10 mouse cellular contexts compared by ENCODE assay signal in genomic region chr5:104068751-104069150, GRCm38 (mm10). TPM values are rescaled to one million over a fixed set of nuclear protein-coding genes. Genes with fewer than 3 reads are reported as not detected.
DNase-seq lines count a peak whose midpoint lies in the region; ATAC-seq and TF ChIP-seq lines count a peak whose summit lies in the region.
"Had no signal": no experiment of that assay in that cellular context is flagged by ENCODE, and none has a peak within 500 bp of the region (broad histone marks: within the 10 kb centered on the region; RNA-seq: fewer than 3 reads in every experiment).

No protein-coding gene starts in this region.

- no peaks in the 10 kb centered on the region for H3K27me3 ChIP-seq in hindbrain, postnatal 0 days (ENCODE audit: insufficient read depth, low read length)
- H3K27me3 ChIP-seq in hindbrain, embryonic 12.5 days: no peaks in the 10 kb centered on the region
- H3K27me3 ChIP-seq in testis, adult 2 months (ENCODE audit: control insufficient read depth, insufficient read depth, low read length): no peaks in the 10 kb centered on the region

- 79% methylated on average over 7 of the region's 7 CpGs for WGBS in hindbrain, postnatal 0 days
- WGBS in hindbrain, embryonic 12.5 days: 87% methylated on average over 7 of the region's 7 CpGs

- peaks cover 4% of the 10 kb centered on the region; the same call in 1 of the 2 replicates for H3K36me3 ChIP-seq in hindbrain, postnatal 0 days (ENCODE audit: insufficient read depth, low read length)
- peaks cover 8% of the 10 kb centered on the region for H3K36me3 ChIP-seq in hindbrain, embryonic 12.5 days
- 0 out of 2 replicates have a peak, but pooled peaks cover 2% of the 10 kb centered on the region for H3K36me3 ChIP-seq in testis, adult 2 months (ENCODE audit: control insufficient read depth, insufficient read depth, low read length)

- no peak for TF ChIP-seq POLR2A in testis, adult 2 months (IDR thresholded peaks at IDR 0.05; ENCODE audit: control insufficient read depth, low read depth, low read length)
- TF ChIP-seq POLR2A in embryonic fibroblast, embryonic 13.5 days (IDR thresholded peaks at IDR 0.05; ENCODE audit: low read depth, low read length): no peak

- H3K4me2 ChIP-seq in hindbrain, postnatal 0 days (ENCODE audit: low read depth, low read length): no peak overlapping the region
- H3K4me2 ChIP-seq in hindbrain, embryonic 12.5 days (replicated peaks): no peak overlapping the region

- ATAC-seq in hindbrain, postnatal 0 days: no peak; the same call in 1 of the 2 replicates
- no peak for ATAC-seq in hindbrain, embryonic 12.5 days (ENCODE audit: low FRiP score)

- DNase-seq in hindbrain, postnatal 0 days (ENCODE audit: low spot score): peak; percentile 44
- no peak for DNase-seq in testis, postnatal 14 days (ENCODE audit: low spot score)
- DNase-seq in thymus, postnatal 4 days: peak; percentile 62
- DNase-seq in right cerebral cortex, adult 18-20 months: no peak
- no peak for DNase-seq in ovary, postnatal 36 days (ENCODE audit: low spot score)

- H3K9me3 ChIP-seq in hindbrain, postnatal 0 days (ENCODE audit: low read length): no peaks in the 10 kb centered on the region
- H3K9me3 ChIP-seq in hindbrain, embryonic 12.5 days (replicated peaks): no peaks in the 10 kb centered on the region

- no peak overlapping the region for H3K4me3 ChIP-seq in hindbrain, postnatal 0 days (ENCODE audit: low read length)
- no peak overlapping the region for H3K4me3 ChIP-seq in hindbrain, embryonic 12.5 days
- no peak overlapping the region for H3K4me3 ChIP-seq in testis, adult 2 months (ENCODE audit: control insufficient read depth, low read depth, low read length)
- no peak overlapping the region for H3K4me3 ChIP-seq in embryonic fibroblast, embryonic 13.5 days (ENCODE audit: insufficient read depth, low read length)
- H3K4me3 ChIP-seq: myocyte had no signal

- H3K27ac ChIP-seq in hindbrain, postnatal 0 days: no peak overlapping the region
- no peak overlapping the region for H3K27ac ChIP-seq in hindbrain, embryonic 12.5 days
- H3K27ac ChIP-seq in testis, adult 2 months (ENCODE audit: control insufficient read depth, insufficient read depth, low read depth, low read length): no peak overlapping the region
- H3K27ac ChIP-seq in embryonic fibroblast, embryonic 13.5 days (ENCODE audit: insufficient read depth, low read length): no peak overlapping the region

- peak; percentile 76 for TF ChIP-seq CTCF in hindbrain, postnatal 0 days (IDR thresholded peaks at IDR 0.05; ENCODE audit: low read depth)
- peak; percentile 61; the same call in 1 of the 2 replicates for TF ChIP-seq CTCF in testis, adult 2 months (IDR thresholded peaks at IDR 0.05; ENCODE audit: control insufficient read depth, insufficient read depth, insufficient replicate concordance, low read depth, low read length)
- TF ChIP-seq CTCF in embryonic fibroblast, embryonic 13.5 days (IDR thresholded peaks at IDR 0.05; ENCODE audit: borderline replicate concordance, insufficient read depth, low read length): peak; percentile 30; the same call in 1 of the 2 replicates

- H3K4me1 ChIP-seq in hindbrain, postnatal 0 days (ENCODE audit: insufficient read depth, low read length): 0 out of 2 replicates have a peak, but pooled peaks cover 8% of the 10 kb centered on the region
- H3K4me1 ChIP-seq in hindbrain, embryonic 12.5 days: peaks cover 14% of the 10 kb centered on the region
- peaks cover 3% of the 10 kb centered on the region; the same call in 1 of the 2 replicates for H3K4me1 ChIP-seq in testis, adult 2 months (ENCODE audit: control insufficient read depth, insufficient read depth, low read length)
- H3K4me1 ChIP-seq in embryonic fibroblast, embryonic 13.5 days (ENCODE audit: control insufficient read depth, insufficient read depth, low read length): no peaks in the 10 kb centered on the region

- no peak overlapping the region for H3K9ac ChIP-seq in hindbrain, postnatal 0 days (replicated peaks; ENCODE audit: low read length)
- no peak overlapping the region for H3K9ac ChIP-seq in hindbrain, embryonic 12.5 days

RNA-seq across cellular contexts. Expression of gene Gm17660, which starts 8.7 kb away (rescaled TPM):
- 0.58 TPM in 1 of 2 replicates, not detected in the other for total RNA-seq in hindbrain, postnatal 0 days (2014; rRNA removed)
- polyA plus RNA-seq in hindbrain, postnatal 0 days (2015; fragmentation: Nextera tagmentation; extraction: Ambion mirVana): 0.61 TPM in 1 of 2 replicates, not detected in the other
- not detected in 2 replicates for polyA plus RNA-seq in hindbrain, embryonic 12.5 days (2016; fragmentation: Nextera tagmentation; extraction: Ambion mirVana)
- polyA plus RNA-seq in testis, adult 2 months (2012; rRNA removed): 0.26 and 0.62 TPM in 2 replicates
- not detected in 2 replicates for polyA plus RNA-seq in embryonic fibroblast, embryonic 13.5 days (2011; ENCODE audit: insufficient read length, low read depth, missing spikeins)
- total RNA-seq: heart, postnatal 36 days had no signal
- polyA plus RNA-seq: myocyte had no signal

RNA-seq across cellular contexts. Expression of gene Nudt9, which starts 22.6 kb away (rescaled TPM):
- total RNA-seq in hindbrain, postnatal 0 days (2014; rRNA removed): 54.9 and 59.1 TPM in 2 replicates
- polyA plus RNA-seq in hindbrain, postnatal 0 days (2015; fragmentation: Nextera tagmentation; extraction: Ambion mirVana): 72.6 and 80.2 TPM in 2 replicates
- polyA plus RNA-seq in hindbrain, embryonic 12.5 days (2016; fragmentation: Nextera tagmentation; extraction: Ambion mirVana): 64.7 and 70.4 TPM in 2 replicates
- polyA plus RNA-seq in testis, adult 2 months (2012; rRNA removed): 170 and 195 TPM in 2 replicates
- polyA plus RNA-seq in embryonic fibroblast, embryonic 13.5 days (2011; ENCODE audit: insufficient read length, low read depth, missing spikeins): 32.8 and 35.1 TPM in 2 replicates

RNA-seq across cellular contexts. Expression of gene Sparcl1, which starts 44.8 kb away (rescaled TPM):
- total RNA-seq in hindbrain, postnatal 0 days (2014; rRNA removed): 660 and 723 TPM in 2 replicates
- polyA plus RNA-seq in hindbrain, postnatal 0 days (2015; fragmentation: Nextera tagmentation; extraction: Ambion mirVana): 782 and 913 TPM in 2 replicates
- 78.8 and 85.8 TPM in 2 replicates for polyA plus RNA-seq in hindbrain, embryonic 12.5 days (2016; fragmentation: Nextera tagmentation; extraction: Ambion mirVana)
- polyA plus RNA-seq in testis, adult 2 months (2012; rRNA removed): 15.8 and 23.1 TPM in 2 replicates
- 1.8 and 4.1 TPM in 2 replicates for polyA plus RNA-seq in embryonic fibroblast, embryonic 13.5 days (2011; ENCODE audit: insufficient read length, low read depth, missing spikeins)

RNA-seq across cellular contexts. Expression of gene Hsd17b11, which starts 47.0 kb away (rescaled TPM):
- total RNA-seq in hindbrain, postnatal 0 days (2014; rRNA removed): 15.2 and 20.5 TPM in 2 replicates
- polyA plus RNA-seq in hindbrain, postnatal 0 days (2015; fragmentation: Nextera tagmentation; extraction: Ambion mirVana): 4.5 and 5.4 TPM in 2 replicates
- 2.2 and 2.4 TPM in 2 replicates for polyA plus RNA-seq in hindbrain, embryonic 12.5 days (2016; fragmentation: Nextera tagmentation; extraction: Ambion mirVana)
- polyA plus RNA-seq in testis, adult 2 months (2012; rRNA removed): 5.1 and 5.5 TPM in 2 replicates
- 36.9 and 39.7 TPM in 2 replicates for polyA plus RNA-seq in embryonic fibroblast, embryonic 13.5 days (2011; ENCODE audit: insufficient read length, low read depth, missing spikeins)

Comparison
In these comparisons a context has a peak if more than half of its experiments do, and no peak if none do; other contexts are left out.
1. DNase-seq: peak in hindbrain, postnatal 0 days (single experiment) and thymus, postnatal 4 days (single experiment); none in testis, postnatal 14 days (single experiment), right cerebral cortex, adult 18-20 months (single experiment) and ovary, postnatal 36 days (single experiment).
2. Peak in every context shown above with its lines, with median percentiles within 50 percentile points of each other: CTCF ChIP-seq.